Mouse (Mus musculus) cerebellum, postnatal 10 days (tissue): ENCODE data around the gene Frem2.

Source experiments
- DNase-seq, 2 experiments: peaks; one replicate each; pipeline ENCODE4 v3.0.0; 2021; ENCODE audit warnings: mixed read lengths in 2 of 2

Frem2 gene

DNA sequence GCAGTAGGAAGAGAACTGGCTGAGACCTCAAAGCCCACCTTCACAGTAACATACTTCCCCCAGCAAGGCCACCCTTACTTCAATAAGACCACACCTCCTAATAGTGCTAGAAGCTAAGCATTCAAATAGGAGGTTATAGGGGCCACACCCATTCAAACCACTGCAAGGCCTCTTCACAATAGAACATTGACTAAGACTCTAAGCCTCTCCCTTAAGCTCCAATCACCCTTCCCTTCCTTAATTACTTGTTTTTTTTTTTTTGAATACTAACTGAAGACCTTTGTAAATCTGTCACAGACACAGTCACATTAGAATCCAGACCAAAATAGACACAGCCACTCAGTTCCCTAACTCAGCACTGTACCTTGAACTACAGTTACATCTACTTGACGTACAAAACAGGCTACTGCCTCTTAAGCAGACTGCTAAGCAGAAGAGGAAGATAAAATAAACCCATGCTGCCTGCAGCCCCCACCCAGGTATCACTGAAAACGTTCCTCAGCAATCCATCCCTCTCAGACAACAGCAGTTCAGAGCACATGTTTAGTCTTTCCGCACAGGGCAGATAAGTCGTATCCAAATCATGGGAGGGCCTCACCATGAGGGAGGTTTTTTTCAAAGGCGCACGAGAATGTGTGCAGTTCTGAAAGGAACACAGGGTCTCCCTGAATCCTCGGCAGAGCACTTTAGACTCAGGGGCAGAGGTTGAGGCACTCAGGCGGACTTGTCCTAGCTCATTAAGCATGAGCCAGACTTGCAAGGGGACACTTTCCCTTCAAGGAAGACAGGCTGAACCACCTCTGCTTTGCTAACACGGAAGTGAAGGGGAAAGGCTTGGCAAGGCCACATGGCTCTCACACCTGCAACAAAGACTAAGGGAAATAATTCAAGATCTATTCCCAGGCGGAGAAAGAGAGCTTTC is 101.9 kb downstream of the Frem2 start:
- no peak for DNase-seq

- no peak for DNase-seq
These were observed 104.5 kb downstream of the Frem2 start for GRCm38 (mm10) chr3:53552691-53553090.

DNA sequence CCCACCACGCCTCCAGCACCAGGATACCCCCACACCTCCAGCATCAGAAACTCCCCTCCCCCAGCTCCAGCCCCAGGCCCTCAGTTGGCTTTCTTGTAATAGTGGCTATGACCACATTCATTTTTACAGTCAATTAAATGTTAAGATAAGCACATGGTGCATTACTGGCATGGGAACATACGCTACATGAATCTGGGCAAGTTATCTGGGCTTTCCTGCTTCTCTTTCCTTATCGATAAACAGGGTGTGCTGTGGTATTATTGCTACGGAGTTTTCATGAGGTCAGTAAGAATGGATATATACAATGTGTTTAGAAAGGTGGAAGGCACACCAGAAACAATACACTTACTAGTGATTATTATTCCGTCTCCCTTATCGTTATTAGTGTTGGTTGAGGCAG is 125.1 kb downstream of the Frem2 start:
- DNase-seq: no peak

DNA sequence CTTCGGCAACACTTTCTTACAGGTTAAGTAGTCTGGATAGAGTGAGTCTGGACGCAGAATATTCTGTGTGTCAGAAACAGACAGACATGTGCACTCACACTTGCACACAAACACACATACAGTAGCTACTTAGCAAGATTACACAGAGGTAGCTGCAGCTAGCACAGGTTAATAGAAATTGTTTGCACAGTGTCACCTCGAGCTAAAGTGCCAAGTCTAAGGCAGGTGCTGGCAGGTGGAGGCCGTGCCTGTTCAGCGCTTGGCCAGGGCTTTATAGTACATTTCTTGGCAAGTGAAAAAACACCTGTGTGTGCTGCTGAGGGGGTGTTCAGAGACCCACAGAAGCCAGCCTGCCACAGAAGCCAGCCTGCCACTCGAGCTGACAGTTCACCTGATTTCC is 126.8 kb downstream of the Frem2 start:
- DNase-seq: peak; percentile 20

DNA sequence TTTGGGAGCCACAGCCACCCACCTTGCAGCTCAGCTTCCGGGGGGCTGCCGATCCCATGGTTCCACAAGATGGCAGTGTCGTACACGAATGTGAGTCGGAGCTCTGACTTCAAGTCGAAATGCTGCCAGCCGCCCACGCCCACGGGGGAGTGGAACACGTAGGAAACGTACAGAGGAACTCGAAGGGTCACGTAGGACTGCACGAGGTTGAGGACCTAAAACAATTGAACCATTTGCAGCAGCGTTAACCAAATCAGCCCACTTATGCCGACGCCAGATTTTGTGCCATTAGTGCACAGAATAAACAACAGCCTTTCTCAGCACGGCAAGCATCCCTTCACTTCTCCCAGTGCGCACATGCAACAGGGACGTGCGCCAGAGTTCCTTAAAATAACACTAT is 131.4 kb downstream of the Frem2 start:
- DNase-seq: peak; percentile 95 to 97

DNA sequence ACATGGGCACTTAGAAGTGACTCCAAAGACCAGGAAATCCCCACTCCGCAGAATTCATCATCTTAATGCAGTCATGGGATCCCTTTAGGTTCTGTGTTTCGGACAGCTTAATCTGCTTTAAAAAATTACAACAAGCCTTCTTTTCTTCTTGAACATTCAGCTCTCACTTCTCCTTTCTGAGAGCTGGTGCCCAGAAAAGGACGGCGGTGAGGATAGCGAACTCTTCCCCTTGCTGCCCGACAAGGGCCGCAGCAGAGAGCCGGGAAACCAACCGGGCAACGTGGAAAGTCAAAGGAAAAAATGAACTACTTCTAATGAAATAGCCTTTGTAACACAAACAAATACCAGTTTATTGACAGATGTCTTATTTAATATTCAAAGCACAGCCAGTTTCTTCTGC is 134.4 kb downstream of the Frem2 start:
- DNase-seq: no peak

- DNase-seq: peak; percentile 60 to 71
These were observed 142.7 kb downstream of the Frem2 start for GRCm38 (mm10) chr3:53514221-53515065.

DNA sequence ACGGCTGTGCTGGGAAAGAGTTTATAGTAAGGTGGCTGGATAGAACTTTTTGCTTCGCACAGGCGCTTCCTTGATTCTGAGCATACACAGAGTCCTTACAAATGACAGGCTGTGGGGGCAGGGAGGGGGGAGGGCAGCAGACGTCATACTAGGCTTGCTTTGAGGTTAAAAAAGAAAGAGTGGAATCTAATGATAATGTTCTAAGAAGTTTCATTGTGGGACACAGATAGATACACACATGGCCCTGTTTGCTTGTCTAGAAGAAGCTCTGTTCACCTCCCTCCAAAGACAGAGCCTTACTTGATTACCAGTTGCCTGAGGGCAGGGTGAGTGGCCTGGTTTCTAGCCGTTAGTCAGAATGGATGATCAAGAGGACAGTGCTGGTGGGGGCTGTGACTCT is 144.1 kb downstream of the Frem2 start:
- DNase-seq: no peak

DNA sequence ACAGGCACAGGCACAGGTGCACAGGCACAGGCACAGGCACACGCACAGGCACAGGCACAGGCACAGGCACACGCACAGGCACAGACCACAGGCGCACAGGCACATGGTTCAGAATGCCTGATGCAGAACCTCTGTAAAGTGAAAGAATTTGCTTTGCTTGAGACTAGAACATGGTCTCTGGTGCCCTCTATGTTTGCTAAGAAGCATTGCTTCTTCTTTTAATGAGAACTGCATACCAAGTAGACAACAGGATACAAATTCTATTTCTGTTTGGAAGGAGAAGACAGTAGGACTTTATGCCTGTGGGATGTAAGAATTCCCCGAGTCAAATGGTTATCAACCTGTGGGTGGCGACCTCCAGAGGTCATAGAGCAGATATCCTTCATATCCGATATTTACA is 154.7 kb downstream of the Frem2 start:
- DNase-seq: no peak

- no peak for DNase-seq
These were observed 158.7 kb downstream of the Frem2 start for GRCm38 (mm10) chr3:53498351-53498905.

DNA sequence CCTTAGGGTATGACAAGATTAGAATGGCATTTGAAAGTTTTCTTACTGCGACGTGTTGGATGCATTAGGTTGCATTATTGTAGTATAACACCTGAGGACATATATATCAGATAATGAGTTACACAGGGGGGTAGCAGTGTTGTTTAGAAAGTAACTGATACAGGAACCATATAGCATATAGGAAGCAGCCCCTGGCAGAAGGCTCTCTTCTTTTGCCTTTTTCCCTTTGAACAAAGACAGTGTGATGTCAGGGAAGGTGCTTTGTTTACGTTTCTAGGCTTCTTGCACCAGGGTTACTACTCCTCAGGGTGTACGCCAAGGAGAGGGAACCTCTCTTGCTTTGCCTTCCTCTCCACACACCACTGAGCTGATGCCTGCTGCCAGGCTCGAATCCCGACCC is 168.8 kb downstream of the Frem2 start, which contains the start of gene Stoml3:
Stoml3 (plus strand) TSS at position 301 of the 400 bp plus-strand sequence.
- no peak for DNase-seq

- no peak for DNase-seq
These were observed 170.1 kb downstream of the Frem2 start for GRCm38 (mm10) chr3:53486996-53487576.

GRCm38 (mm10) chr3:53486561-53486960 is 170.6 kb downstream of the Frem2 start:
- DNase-seq: no peak

DNA sequence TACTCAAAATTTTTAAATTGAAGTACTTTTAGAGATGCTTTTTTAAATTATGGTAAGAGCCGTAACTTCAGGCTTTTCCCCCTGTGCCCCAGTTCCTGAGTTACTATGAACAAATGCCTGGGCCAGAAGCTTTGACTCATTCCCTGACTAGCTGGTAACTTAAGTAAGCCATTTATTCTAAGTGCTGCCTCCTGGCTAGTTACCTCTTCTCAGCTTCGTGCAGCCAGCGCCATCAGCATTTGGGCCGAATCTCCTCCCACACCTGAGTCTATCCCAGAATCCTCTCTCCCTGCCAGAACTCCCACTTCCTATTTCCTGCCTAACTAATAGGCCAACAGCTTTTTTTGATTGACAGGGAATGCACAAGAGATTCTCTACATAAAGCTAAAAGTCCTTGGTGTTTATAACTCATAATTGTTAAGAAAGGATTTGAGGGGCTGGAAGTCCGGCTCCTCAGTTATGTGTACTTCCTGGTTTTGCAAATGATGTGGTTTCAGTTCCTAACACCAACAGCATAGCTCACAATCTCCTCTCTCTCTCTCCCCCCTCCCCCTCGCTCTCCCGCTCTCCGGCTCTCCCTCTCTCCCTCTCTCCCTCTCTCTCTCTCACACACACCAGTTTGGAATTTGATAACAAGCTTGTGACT is 173.6 kb downstream of the Frem2 start:
- DNase-seq: no peak

- DNase-seq: no peak
These were observed 178.6 kb downstream of the Frem2 start for GRCm38 (mm10) chr3:53478419-53479046.

DNA sequence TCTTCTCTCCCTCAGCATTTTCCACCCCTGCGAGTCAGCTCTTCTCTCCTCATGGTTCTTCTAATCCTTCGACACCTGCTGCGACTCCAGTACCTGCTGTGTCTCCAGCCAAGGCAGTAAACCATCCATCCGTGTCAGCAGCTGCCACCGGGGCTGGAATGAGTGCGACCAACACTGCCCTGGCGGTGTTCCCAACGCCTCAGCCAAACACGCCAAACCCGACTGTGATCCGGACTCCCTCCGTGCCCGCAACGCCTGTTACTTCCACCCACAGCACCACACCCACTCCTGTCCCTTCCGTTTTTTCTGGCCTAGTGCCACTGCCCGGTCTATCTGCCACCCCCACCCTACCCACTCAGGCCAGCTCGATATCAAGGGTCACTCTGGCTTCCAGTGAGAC is 179.7 kb downstream of the Frem2 start:
- peak; percentile 81 to 86 for DNase-seq

DNA sequence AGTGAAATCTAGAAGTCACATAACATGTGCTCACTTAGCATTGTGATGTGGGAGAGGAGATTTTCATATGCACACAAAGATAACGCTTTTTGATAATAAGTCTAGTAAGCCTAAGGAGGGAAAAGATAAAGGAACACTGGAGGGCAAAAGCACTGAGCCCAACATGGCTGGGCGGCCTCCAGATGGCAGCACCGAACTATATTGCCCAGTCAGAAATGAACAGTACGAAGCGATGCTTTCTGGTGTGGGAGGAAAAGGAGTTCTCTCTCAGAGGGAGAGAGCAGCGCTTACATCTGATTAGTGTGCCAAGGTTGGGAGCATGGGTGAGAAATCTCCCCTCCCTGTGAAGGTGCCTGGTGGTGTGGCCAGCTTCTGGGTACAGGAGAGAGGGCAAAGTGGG is 181.3 kb downstream of the Frem2 start:
- peak; percentile 80 to 82 for DNase-seq

- no peak for DNase-seq
These were observed 183.0 kb downstream of the Frem2 start for GRCm38 (mm10) chr3:53474179-53474578.

- no peak for DNase-seq
These were observed 185.1 kb downstream of the Frem2 start for GRCm38 (mm10) chr3:53472061-53472460.

DNA sequence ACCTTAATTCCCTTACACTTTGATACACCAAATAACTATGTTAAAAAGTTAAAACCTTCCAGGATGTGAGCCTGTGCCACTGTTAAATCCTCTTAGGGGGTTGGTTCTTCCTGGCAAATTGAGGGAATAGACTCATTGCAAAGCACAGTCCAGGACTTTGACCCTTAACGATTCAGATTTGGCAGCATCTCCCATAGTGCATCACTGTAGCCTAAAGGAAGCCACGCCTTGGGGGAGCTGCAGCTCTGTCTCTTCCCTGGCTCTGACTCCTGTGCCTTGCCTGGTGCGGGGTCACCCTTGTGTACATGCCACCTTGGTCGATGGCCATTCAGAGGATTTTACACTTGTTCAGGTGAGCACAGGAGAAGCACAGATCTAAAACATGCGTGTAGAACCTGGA is 187.5 kb downstream of the Frem2 start:
- no peak for DNase-seq

- DNase-seq: no peak
These were observed 189.8 kb downstream of the Frem2 start for GRCm38 (mm10) chr3:53467356-53467755.

DNA sequence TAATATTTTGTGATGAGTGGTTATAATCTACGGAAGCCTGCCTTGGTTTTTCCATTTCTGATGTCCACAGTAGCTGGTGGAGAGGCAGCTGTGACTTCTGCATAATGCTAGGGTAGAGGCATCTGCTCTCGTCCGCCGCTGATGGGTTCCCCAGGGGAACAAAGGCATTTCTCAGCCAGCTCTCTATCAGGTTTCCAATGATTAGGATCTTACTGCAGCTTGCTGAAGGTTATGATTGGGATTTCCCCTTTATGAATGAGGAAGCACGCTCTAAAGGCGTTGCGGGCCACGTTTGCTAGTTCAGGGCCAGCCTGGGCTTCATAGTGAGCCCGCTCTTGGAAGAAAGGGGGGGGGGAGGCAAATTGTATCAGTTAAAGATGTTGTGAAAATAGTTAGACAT is 190.7 kb downstream of the Frem2 start:
- DNase-seq: peak in 1 of 2 experiments; percentile 26
